Mouse (Mus musculus) heart, postnatal 0 days (tissue): ENCODE results near the gene Nanos3.

ENCODE experiments used
- CTCF ChIP-seq: IDR thresholded peaks from 2 replicates; pipeline ENCODE4 v1.5.1; 2016; ENCODE audit warnings: antibody characterized with exemption, control low read depth, low read depth
- EP300 ChIP-seq: IDR thresholded peaks from 2 replicates; pipeline ENCODE4 v1.6.1; 2016; ENCODE audit warnings: antibody characterized with exemption, low read depth

DNA sequence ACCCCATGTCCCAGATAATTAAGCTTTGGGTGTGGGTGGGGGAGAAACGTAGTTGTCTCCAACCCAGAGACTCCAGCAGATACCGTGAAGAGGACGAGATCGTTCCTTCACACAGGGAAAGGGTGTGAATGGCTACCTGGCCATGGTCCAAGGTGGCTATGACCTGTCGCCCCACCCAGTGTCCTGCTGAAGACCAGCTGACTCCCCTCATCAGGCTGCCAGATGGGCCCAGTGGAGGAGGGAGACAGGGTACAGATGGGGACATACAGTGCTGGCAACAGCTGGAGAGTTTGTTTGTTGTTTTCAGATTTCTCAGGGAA lies 36.5 kb downstream of the Nanos3 start:
- TF ChIP-seq CTCF (no peak), EP300 (no peak)
